Mouse (Mus musculus): ENCODE data around the gene Col25a1.

Gene Col25a1

DNA sequence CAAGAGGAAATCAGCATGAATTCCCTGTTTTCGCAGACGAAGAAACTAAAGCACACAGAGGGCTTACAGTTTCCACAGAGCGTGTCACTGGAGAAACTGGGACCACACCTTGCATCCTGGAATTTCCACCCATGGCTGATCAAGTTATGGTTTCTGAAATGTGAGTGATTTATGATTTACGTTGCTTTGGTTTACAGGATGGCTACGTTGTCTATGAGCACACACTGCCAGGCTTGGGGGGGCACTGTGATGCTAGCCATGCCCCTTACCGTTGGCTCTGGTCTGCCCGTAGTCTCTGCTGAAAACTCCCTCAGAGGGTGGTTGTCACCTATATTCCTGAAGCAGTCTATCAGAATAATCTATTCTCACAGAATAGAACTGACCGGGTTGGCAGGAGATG is at the start of gene Col25a1:
Gene Col25a1 (plus strand): TSS at position 301 of the 400 bp plus-strand sequence.
- 87% methylated on average over 8 of the region's 8 CpGs for WGBS

DNA sequence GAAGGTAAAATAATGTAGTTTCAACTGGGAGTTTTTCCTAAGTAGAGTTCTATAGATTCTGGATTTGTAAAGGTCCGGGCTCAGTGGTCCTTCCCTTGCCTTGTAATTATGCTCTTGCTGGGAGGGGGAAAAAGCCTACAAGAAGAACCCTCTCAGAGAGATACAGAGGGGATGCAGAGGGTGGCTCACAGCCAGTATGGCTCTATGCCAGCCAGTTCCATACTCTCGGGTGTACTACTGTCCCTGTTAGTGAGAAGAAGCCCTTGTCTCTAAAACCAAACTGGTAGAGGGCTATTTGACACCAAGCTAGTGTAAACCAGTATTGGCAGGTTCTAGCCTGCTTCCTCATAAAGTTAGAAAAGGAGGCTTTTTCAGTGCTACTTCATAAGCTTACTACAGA is 48.0 kb upstream of the Col25a1 start:
- 41% methylated on average over 2 of the region's 2 CpGs for WGBS

DNA sequence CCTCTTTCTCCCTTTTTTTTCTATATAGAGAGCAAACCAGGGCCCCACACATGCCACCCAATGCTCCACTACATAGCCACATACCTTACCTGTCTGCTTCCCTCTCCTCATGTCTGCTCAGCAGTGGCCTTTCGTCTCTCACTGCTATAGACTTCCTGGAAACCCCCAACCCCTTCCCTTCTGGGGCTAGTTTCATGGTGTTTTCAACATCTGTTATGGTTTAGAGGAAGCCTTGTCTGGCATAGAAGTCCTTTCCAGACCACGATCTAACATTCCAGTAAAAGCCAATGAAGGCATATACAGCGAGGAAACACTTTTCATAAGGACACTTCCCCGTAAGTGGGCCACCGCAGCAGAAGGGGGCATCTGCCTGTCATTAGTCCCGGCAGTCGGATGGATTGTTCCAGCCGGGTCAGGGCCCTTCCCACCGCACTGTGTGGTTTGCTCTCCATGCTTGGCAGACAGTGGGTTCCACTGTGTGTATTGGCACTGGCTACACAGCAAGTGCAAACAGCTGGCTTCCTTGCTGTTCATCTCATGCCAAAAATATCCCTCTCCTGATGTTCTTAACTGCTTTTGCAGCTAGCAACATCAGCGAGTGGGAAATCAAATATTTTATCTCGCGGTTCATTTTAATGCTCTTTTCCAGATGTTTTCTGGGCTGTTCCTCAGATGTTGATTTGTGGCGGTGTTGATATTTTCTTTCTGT is 44.8 kb upstream of the Col25a1 start:
- 59% methylated on average over 13 of the region's 13 CpGs for WGBS

- 93% methylated on average over 9 of the region's 9 CpGs for WGBS
Measured at GRCm38 (mm10) chr3:130087466-130087865, 43.8 kb upstream of the Col25a1 start.

GRCm38 (mm10) chr3:130088654-130089053 is 42.6 kb upstream of the Col25a1 start:
- 96% methylated on average over 9 of the region's 9 CpGs for WGBS

DNA sequence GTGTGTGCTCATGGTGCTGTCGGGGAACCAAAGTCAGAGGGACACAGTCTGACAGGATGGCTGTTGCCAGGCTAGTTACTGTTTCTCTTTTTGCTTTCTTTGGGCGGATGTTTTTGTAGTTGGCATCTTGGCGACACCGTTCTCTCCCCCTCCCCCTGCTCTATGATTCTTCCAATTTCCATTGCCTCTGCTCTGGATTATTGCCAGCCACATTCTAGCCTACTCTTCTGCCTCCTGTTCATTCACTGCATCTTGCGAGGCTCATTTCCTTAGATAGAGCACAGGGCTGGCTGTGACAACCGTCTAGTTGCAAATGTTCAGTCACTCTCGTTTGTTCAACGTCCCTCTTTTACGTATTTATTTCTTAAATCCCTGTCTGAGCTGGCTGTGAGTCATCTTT is 40.8 kb upstream of the Col25a1 start:
- WGBS = 26% methylated on average over 9 of the region's 9 CpGs

DNA sequence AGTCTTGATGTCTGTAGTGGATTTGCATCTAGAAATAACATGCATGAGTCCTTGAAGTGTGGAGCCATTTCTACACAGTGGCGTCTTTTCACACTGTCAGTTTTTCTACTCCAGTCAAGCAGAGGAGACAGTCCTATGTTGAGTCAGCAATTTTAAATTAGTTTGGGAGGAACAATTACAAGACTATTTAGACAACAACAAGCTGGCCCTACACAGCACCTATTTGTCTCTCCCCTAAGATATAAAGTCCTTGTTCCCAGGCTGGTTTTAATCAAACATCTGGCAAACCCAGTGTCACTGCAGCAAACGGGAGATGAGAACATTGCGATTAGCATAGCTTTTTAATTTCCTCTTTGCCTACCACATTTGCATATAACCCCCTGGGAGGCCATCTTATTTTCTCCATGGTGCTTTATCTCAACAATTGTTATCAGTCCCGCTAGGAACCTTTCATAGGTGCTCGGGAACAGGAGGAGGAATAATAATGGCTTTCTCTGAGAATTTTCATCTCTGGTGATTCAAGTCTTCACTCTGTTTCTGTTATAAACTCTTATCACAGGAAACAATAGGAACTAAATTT is 37.1 kb upstream of the Col25a1 start:
- 76% methylated on average over 5 of the region's 5 CpGs for WGBS

- 40% methylated on average over 5 of the region's 5 CpGs for WGBS
Measured at GRCm38 (mm10) chr3:130095160-130095781, 36.0 kb upstream of the Col25a1 start.

DNA sequence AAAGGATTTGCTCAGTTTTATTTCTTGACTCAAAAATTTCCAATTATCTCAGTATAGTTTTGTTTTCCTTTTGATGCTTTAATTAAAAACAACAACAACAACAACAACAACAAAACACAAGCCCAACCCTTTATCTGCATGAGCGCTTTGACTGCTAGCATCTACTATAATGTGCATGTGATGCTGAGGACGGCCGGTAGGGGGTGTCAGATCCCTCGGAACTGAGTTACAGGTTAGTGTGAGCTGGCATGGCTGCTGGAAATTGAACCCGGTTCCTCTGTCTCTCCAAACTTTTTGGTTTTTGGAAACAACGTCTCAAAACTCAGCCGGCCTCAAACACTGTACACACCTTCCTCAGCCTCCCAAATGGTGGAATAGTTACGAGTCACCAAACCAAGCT is 27.8 kb upstream of the Col25a1 start:
- WGBS = 63% methylated on average over 8 of the region's 8 CpGs

DNA sequence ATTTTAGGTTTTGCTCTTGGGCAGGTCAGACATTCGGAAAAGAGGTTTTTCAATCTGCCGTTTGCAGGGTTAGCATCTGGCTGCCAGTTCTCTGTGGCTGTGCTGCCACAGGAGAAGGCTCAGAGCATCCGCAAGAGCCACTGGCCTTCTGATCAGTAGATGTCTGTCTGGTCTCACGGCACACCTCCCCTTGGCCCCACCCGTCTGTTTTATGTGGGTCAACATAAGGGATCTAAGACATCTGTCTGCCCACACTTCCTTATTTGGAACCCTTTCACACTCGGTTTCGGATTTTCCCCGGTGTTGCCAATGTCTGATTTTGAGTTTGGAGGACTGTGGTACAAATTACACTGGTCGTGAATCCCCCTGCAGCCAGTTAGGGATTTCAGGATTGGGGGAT is 26.8 kb upstream of the Col25a1 start:
- WGBS = 48% methylated on average over 9 of the region's 9 CpGs

DNA sequence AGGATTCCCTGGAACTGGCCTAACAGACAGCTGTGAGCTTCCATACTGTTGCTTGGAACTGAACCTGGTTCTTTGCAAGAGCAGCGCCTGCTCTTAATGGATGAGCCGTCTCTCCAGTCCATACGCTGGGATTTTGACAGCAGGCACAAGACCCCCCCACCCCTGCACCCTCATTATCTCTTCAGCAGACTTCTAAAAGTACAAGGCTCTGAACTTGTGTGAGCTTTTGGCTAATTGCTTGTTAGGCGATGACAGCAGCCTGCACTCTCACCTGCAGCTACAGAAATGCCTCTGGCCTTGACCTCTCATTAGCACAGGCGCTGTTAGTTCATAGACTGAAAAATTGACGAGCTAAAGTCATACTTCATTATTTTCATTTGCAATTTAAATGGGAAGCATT is 14.4 kb upstream of the Col25a1 start:
- 73% methylated on average over 6 of the region's 6 CpGs for WGBS

- 81% methylated on average over 8 of the region's 8 CpGs for WGBS
Measured at GRCm38 (mm10) chr3:130127840-130128239, 3.5 kb upstream of the Col25a1 start.

DNA sequence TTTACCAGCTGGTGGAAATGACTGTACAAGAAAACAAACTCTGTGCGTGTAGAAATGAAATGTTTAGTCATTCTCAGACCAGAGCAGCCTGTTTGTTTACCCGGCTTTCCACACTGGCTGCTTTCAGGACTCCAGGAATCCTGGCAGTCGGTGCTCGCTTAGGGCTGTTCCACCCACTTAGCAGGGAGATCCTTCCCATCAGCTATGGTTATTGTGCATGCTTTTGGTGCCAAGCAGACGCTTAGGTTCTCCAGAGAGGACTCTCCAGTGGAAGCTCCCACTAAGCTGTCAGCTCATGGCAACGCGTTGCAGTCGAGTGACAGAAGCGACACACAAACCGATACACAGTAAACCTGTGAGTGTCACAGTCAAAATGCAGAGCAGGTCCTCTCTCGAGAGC is 2.7 kb upstream of the Col25a1 start:
- 21% methylated on average over 11 of the region's 11 CpGs for WGBS

DNA sequence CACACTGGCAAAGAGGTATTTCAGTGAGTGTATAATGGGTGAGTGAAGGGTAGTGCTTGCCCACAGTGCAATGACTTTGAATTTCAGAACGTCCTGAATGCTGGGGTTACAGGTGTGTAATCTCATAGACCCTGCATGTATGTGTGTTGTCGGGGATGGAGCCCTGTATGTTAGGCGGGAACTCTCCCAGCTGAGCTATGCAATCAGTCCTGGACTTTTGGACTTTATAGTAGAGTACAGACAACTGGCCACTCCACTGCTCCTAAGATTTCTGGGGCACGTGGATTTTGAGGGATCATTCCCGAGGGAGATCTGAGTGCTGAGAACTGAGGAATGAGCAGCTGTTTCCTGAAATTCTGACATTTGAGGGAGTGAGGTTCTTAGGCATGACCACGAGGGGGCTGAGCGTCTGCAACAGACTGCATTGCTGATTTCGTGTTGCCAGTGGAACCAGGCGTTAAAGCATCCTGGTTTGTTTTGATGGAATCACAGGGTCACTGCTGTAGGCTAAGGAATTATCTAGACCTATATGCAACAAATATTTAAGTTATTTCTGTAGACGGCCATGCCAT is 1.6 kb upstream of the Col25a1 start:
- 61% methylated on average over 10 of the region's 10 CpGs for WGBS

DNA sequence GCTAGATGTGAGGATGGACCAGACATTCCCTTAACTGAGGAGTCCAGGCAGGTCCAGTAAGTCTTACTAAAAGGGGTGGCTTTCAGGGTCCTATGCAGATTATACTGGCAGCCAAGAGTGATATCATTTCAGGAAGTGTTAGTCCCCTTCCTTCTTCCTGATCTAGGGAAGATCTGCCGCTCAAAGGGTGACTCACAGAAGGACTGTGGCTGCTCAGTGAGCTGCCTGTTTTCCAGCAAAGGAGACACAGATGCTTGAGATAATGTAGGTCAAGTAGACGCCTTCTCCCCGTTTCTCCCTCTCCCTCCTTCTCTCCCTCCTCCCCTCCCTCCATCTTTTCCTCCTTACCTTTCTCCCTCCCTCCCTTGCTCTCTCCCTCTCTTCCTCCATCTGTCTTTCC is 6.3 kb downstream of the Col25a1 start:
- 39% methylated on average over 3 of the region's 3 CpGs for WGBS

DNA sequence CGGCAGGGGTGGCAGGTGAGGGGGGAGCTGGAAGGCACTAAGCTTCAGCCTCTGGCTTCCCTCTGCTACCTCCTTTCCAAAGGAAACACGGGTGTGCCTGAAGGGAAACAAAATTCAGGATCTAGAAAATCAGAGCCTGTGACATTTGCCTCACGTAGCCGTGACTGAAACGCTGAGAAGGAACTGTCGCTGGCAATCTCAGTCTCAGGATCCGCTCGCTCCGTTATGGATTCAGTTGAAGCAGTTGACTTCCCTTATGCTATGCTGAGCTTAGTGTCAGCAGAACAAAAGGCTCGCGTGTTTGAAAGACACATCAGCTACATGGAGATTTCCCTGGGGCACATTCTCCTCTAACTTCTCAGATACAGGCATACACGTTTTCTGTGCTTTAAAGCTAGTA is 14.6 kb downstream of the Col25a1 start:
- WGBS = 53% methylated on average over 12 of the region's 12 CpGs

DNA sequence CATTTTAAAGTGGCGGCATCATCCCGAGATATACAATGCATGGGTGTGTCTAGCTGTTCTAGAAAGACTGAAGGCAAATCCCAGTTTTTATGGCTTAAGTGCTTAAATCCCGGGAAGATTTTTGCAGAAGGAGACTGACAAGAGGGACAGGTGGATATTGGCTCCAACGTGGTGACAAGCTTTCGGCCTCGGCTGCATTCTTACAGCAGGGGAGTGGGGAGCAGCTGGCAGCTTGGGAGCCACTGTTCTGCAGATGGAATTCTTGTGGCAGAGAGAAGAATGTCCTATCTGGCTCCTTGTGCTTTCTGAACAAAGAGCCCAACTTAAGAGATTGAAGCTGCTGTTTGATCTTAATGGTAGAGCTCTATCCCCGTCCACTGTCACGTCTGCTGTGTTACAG is 16.5 kb downstream of the Col25a1 start:
- 64% methylated on average over 8 of the region's 8 CpGs for WGBS

- 87% methylated on average over 1 of the region's 1 CpGs for WGBS
Measured at GRCm38 (mm10) chr3:130149180-130149579, 17.9 kb downstream of the Col25a1 start.

- 67% methylated on average over 3 of the region's 3 CpGs for WGBS
Measured at GRCm38 (mm10) chr3:130153117-130153516, 21.8 kb downstream of the Col25a1 start.

DNA sequence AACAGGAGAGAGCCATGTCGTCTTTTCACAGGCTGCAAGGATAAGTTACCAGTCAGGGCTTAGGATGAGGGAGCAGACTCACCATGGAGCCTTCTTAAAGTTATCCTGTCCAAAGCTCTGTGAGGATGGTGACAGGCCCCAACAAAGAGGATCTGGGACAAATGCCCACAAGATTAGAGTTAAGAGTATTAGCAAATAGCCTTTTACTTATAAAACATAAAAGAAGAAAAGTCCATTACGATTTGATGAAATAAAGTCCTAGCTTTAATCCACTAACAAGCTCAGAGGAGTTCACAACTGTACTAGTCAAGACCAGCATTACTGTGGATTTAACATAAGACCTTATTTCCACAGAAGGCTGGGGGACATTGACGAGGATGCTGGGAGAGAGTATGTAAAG is 26.2 kb downstream of the Col25a1 start:
- 74% methylated on average over 3 of the region's 3 CpGs for WGBS

GRCm38 (mm10) chr3:130159906-130160305 is 28.6 kb downstream of the Col25a1 start:
- 80% methylated on average over 4 of the region's 4 CpGs for WGBS

- WGBS = 59% methylated on average over 4 of the region's 4 CpGs
Measured at GRCm38 (mm10) chr3:130160902-130161301, 29.6 kb downstream of the Col25a1 start.

Data from cerebral cortex, adult 2 months (tissue).